Mouse (Mus musculus): Measurements from ENCODE around the gene Dnah2.
"Not testable (repeated sequence)": the region's sequence is repeated elsewhere in the genome, so short reads cannot be mapped to it uniquely, and the experiment has no call there.

Dnah2 gene

DNA sequence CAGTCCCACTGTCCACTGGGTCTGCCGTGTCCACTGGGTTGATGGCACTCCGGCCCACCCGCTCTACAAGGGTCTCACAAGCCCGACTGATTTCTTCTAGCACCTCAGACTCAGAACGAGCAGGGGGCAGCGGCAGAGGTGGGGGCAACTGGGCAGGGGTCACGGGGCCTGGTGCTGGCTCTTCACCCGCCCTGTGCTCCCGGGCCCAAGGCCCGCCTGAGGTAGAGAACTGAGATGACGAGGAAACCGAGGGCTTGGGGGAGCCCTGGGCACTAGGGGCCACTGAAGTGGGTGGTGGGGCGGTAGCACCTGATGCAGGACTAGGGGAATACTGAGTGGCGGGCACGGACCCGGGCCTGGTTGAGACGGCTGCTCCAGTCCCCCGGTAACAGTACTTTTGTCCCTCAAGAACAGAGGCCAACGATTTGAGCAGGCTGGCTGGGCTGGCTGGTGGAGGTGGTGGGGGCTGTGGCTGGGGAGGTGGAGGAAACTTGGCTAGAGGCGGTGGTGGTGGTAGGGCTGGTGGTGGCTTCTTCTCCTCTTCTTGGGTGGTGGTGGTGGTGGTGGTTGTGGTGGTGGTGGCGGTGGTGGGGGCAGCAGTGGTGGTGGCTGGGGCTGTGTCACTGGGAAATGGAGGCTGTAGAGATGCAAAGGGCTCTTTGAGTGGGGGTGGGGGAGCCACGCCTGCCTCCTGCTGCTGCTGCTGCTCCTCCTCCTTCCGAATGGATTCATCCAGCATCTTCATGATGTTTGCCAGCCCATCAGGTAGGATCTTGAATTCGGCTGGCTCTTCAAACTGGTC lies 144.1 kb downstream of the Dnah2 start:
- TF ChIP-seq GATA4 (IDR thresholded peaks at IDR 0.05; ENCODE audit: insufficient replicate concordance, low read length), result no peak

DNA sequence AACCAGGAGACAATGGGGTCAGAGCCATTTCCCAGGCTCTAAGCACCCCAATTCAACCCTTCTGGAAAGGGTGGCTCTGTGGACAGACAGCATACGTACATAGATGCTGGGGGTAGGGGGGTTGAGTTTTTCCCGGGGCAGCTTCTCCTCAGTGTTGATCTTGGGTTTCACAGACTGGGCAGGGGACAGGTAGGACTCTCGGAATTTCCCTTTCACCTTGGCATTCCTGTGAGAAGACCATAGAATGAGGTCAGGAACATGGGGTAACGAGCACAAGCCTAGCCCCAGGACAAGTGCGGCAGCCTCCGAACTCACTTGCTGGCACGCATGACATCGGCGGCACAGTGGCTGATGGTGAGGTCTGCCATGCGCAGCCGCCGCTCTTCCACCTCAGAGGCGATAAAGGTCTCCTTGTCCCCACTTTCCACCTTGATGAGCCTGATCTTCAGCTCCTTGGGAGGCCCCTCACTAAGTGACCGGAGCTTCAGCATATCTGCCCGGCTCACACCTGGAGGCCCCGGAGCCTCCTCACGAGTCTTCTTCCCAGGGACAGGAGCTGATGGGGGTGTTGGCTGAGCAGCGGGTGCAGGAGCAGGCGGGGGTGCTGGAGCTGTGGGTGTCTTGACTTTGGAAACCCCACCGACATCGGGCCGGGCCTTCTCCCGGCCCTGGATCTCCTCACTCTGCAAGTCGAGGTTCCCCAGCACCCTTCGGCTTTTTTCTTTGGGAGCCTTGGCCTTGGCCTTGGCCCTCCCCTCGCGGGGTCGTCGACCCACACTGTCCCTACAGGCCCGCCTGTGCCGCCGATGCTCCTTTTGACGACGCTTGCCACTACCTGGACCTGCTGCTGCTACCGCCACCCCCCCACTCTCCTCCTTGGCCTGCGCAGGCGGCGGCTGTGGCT lies 145.0 kb downstream of the Dnah2 start:
- TF ChIP-seq GATA4 (IDR thresholded peaks at IDR 0.05; ENCODE audit: insufficient replicate concordance, low read length), result no peak

DNA sequence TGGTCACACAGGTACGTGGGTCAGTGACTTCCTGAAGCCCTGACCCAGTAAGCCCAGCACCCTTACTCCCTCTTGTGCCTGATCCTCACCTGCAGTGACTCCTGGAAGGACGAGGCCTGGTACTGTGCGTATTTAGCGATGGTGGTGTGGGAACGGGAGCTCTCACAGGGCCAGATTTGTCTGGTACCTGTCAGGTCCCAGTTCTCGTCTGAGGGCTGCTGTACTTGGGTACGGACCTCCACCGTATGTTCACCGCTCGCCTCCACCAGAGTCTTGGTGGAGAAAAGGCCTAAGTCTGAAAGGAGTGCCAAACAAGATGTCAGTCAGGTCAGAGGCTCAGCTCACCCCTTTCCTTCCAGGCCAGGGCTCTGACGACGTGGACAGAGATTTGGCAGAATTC lies 146.9 kb downstream of the Dnah2 start:
- TF ChIP-seq GATA4 (IDR thresholded peaks at IDR 0.05; ENCODE audit: insufficient replicate concordance, low read length), result no peak

DNA sequence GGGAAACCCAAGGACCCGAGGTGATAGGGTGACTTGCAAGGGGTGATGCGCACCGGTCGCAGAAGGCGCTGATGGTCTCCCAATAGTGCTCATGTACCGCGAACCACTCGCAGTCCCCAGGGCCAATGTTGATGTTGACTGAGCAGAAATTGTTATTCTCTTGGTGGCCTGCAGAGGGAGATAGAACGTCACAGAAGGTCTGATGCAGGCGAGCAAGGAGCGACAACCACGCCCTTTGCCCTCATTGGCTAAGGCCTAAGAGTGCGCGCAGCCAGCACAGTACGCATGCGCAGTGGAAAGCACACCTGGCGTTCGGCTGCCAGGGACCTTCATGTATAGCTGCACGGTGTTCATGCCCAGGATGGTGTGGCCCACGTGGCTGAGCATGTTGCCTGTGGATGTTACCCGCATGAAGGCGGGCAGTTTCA lies 147.7 kb downstream of the Dnah2 start:
- no peak for TF ChIP-seq GATA4 (IDR thresholded peaks at IDR 0.05; ENCODE audit: insufficient replicate concordance, low read length)

DNA sequence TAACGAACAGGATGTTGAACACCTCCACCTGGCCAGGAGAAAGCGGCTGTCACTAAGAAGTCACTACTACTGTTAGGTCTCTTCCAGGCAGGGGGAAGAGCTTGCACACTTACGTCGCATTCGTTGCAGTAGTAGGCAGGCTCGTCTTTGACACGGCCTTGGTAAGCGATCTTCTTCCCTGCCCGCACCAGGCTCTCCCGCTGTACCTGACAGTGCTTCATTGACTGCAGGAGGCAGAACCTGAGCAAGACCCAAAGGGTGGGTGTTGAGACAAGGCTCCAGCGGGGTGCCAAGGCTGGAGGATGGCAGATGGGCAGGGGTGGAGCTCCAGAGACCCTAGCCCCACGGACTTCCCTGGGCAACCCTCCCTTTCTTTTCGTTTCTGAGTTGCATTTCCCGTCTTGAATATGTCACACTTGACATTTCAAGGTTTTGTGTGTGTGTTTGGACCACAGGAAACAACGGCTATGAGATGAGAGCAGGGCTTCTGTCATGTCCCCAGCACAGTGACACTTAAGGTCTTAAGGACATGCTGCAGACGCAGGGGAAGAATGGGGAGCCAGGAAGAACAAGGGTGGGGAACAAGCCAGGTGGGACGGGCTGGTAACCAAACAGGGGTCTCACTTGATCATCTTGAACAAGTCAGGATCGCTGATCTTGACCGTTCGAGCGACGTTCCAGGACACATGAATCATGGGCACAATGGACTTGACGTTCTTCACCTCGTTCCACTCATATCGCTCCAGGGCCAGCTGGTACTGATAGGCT lies 148.6 kb downstream of the Dnah2 start:
- no peak for TF ChIP-seq GATA4 (IDR thresholded peaks at IDR 0.05; ENCODE audit: insufficient replicate concordance, low read length)

DNA sequence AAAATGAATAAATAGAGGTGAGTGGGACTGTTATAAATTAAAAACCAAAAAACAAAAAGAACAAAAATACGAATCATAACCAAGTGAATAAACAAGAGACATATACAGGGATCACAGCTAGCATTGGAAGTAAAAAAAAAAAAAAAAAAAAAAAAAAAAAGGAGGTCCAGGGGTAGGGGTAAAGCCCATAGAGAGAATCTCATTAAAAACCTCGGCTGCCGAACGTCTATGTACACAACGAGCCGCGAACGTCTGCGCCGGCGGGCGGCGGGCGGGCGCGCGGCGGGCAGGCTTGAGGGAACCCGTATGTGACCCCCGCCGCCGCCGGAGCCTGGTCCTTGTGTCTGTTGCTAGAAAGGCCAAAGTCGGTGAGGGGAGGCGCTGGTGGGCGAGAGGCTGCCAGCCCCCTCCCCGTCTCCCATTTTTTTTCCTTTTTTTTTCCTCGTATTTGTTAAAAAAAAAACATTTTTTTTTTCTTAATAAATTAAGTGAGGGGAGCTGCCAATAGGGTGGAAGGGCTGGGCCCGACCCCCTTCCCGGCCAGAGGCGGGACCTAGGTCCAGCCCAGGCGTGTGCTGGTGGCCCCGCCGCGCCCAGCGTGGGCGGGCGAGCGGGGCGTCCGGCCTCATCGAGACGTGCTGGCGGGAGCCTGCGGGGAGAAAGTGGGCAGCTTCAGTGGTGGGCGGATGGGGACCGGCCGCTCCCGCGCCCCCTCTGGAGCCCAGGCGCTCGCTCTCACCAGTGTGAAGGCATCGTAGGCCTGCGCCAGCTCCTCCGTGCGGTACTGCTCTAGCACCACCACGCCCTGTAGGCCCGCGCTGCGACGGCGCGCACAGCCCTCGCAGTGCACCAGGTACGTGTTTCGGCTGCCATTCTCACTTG lies 149.5 kb downstream of the Dnah2 start:
- TF ChIP-seq GATA4 (IDR thresholded peaks at IDR 0.05; ENCODE audit: insufficient replicate concordance, low read length), result no peak

DNA sequence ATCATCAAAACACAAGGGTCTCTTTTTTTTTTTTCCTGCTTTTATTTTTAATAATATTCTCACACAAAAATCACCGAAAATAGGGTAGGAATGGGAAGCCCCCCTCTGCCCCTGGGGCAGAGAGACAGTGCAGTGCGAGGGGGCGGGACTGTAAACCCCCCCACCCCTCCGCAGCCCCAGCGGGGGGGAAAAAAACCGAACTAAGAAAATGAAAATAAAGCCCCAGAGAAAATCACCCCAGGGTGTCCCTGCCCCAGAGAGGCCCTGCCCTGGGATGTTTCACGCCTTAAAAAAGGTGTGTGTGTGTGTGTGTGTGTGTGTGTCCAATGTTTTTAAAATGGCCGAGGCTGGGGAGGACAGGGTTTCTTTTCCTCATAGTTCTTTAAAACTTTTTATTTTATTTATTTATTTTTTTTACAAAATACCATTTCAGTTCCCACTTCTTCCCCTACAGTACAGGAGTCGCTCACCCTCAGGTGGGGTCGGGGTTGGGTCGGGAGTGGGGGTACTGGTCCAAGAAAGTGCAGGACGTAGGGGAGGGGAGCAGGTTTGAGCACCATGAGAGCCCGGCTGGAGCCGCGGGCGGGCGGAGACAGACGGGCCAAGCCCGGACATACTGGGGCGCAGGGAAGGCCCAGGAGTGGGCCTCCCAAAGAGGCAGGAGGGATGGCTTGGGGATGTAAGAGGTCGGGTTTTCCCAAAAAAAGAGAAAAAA lies 150.3 kb downstream of the Dnah2 start:
- TF ChIP-seq GATA4 (IDR thresholded peaks at IDR 0.05; ENCODE audit: insufficient replicate concordance, low read length), result no peak

DNA sequence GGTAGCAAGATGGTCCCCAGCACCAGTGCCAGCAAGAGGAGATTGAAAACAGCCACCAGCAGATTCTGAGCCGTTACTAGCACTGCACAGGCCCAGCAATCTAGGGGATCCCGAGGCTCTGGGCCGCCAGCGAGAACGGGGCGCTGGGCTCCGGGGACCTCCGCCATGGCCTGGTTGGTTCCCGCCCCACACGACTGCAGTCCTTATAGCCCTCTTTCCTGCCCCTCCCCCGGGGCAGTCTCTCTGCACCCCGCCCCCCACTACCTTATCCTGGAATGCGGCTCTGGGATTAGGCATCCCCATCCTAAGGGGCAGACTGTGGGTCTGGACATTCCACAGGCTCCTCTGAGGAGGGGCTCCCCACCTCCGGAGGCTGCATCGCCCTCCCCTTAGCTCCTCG lies 150.9 kb downstream of the Dnah2 start, which contains the start of gene Tmem88:
TSS of gene Tmem88 (minus strand) at position 176 of the 400 bp plus-strand sequence.
- TF ChIP-seq GATA4 (IDR thresholded peaks at IDR 0.05; ENCODE audit: insufficient replicate concordance, low read length), result no peak

DNA sequence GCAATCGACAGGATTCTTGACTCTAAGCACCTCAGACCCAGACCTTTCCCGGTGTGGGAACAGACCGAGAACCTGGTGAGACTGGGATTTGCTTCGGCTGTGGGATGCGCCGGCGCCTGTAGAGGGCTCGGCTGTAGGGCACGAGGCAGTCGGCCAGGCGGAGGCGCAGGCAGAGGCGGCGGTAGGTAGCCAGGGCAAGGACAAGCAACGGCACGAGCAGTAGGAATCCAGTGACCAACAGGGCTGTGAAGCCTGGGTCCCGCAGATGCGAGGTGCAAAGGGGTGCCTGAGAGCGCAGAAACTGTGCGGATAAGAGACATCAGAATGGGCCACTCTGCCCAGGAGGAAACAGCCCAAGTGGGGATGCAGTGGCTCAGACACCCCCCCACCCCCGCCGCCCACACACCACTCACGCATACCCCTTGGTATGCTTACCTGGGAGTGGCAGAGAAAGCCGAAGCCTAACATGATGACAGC lies 151.3 kb downstream of the Dnah2 start:
- no peak for TF ChIP-seq GATA4 (IDR thresholded peaks at IDR 0.05; ENCODE audit: insufficient replicate concordance, low read length)

DNA sequence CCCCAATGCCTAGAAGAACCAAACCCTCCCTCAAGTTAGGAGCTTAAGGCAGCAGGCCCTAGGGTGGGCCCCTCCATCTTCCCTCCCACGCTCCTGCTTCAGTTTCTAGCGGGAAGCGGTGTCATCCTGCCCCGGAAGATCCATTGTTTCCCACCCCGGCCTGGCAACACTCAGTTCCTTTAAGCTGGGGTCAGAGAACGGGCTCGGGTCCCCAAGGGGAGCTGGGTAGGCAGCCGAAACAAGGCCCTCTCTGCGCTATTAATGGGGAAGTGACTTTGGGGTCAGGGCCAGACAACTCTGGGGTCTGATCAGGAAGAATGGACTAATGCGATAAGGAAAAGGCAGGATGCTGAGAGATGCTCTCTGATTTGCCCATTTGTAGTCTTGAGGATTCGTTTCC lies 152.1 kb downstream of the Dnah2 start:
- peak; percentile 85; the same call in 1 of the 2 replicates for TF ChIP-seq GATA4 (IDR thresholded peaks at IDR 0.05; ENCODE audit: insufficient replicate concordance, low read length)

DNA sequence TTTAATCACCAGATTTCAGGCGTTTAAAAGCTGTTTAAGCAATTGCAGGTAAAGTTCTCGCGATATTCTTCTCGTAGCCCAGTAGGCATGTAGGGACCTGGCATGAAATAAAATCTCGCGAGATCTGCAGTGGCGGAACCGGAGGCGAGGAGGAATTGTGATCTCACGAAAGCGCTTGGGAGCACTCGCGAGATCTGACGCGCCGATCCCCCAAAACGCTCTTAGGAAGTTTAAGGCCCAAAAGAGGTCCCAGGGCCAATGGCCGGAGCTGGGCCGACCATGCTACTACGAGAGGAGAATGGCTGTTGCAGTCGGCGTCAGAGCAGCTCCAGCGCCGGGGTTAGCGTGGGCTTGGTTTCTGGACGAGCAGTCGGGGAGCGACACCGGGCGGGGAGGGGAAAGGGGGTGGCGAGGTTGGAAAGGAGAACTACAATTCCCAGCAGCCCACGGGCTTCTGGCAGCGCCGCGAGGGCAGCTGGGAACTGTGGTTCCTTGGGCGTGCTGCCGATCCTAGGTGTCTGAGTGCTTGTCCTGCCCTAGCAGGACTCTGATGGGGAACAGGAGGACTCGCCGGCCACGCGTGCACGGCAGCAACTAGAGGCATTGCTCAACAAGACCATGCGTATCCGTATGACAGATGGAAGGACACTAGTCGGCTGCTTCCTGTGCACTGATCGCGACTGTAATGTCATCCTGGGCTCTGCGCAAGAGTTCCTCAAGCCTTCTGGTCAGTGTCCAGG lies 153.1 kb downstream of the Dnah2 start:
- TF ChIP-seq GATA4 (IDR thresholded peaks at IDR 0.05; ENCODE audit: insufficient replicate concordance, low read length), result no peak

DNA sequence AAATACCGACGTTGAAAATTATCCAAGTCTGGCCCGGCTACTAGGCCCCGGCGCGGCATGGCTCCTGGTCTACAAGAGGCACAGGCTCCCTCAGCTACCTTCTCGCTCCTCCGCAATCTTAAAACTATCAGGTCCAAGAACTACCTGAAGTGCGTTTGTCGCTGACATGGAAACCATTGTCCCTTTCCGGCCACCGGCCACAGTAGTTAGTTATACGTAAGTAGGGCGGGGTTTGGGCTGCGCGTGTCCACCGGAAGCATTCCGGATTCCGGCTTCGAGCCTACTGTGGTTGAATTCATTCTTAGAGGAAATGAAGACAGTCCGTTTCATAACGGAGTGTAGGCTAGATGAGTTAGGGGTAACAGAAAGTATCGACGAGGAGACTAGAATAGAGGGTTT lies 153.7 kb downstream of the Dnah2 start, which contains the start of the genes Naa38 and Cyb5d1:
TSS of gene Naa38 (plus strand) at position 253 of the 399 bp plus-strand sequence.
TSS of gene Cyb5d1 (minus strand) at position 397 of the 399 bp plus-strand sequence.
- not testable (repeated sequence) for TF ChIP-seq GATA4 (IDR thresholded peaks at IDR 0.05; ENCODE audit: insufficient replicate concordance, low read length)

Data from liver, adult (tissue).